Mouse (Mus musculus) monocyte, adult 5-6 weeks (primary cell): ENCODE measurements at regions not wholly inside any gene's neighbourhood (a gene's known extent, or its start where the extent isn't known, plus 50 kb on each side); places are given as distances from the start of the nearest gene placed in this dataset.
A peak's percentile ranks its signal among the peaks of the same experiment; 100 is the strongest.

Experiments used
- ATAC-seq: fragments of 153-309, 156-312 bp; replicated peaks from 2 replicates; pipeline ENCODE4 v1.8.0; 2017; ENCODE audit warnings: mild to moderate bottlenecking; ENCODE audit not compliant: low TSS enrichment, insufficient number of reproducible peaks, severe bottlenecking, poor library complexity, low FRiP score

- peak; percentile 85 for ATAC-seq
Measured at GRCm38 (mm10) chr10:25118674-25119670, 188.7 kb downstream of the Akap7 start.

GRCm38 (mm10) chr10:25114316-25114715 lies 187.0 kb upstream of the Arg1 start:
- ATAC-seq: no peak

GRCm38 (mm10) chr10:25112449-25113171 lies 185.3 kb upstream of the Arg1 start:
- ATAC-seq: no peak

GRCm38 (mm10) chr10:25111636-25112422 lies 184.5 kb upstream of the Arg1 start:
- no peak for ATAC-seq

- ATAC-seq: no peak
Measured at GRCm38 (mm10) chr10:25111181-25111580, 183.9 kb upstream of the Arg1 start.

- no peak for ATAC-seq
Measured at GRCm38 (mm10) chr10:25098070-25098469, 170.8 kb upstream of the Arg1 start.

- ATAC-seq: no peak
Measured at GRCm38 (mm10) chr10:25089705-25090386, 162.6 kb upstream of the Arg1 start.

GRCm38 (mm10) chr10:25086745-25087144 lies 159.5 kb upstream of the Arg1 start:
- no peak for ATAC-seq

- ATAC-seq: no peak
Measured at GRCm38 (mm10) chr10:25082930-25083329, 155.6 kb upstream of the Arg1 start.

GRCm38 (mm10) chr10:25072617-25073016 lies 145.3 kb upstream of the Arg1 start:
- ATAC-seq: no peak

- no peak for ATAC-seq
Measured at GRCm38 (mm10) chr10:25068301-25068700, 141.0 kb upstream of the Arg1 start.

- ATAC-seq: no peak
Measured at GRCm38 (mm10) chr10:25064701-25065362, 137.5 kb upstream of the Arg1 start.

- no peak for ATAC-seq
Measured at GRCm38 (mm10) chr10:25061402-25062055, 134.2 kb upstream of the Arg1 start.

GRCm38 (mm10) chr10:25058694-25059093 lies 131.4 kb upstream of the Arg1 start:
- no peak for ATAC-seq

GRCm38 (mm10) chr10:25051998-25052397 lies 124.7 kb upstream of the Arg1 start:
- no peak for ATAC-seq

GRCm38 (mm10) chr10:25051368-25051874 lies 124.1 kb upstream of the Arg1 start:
- ATAC-seq: no peak

GRCm38 (mm10) chr10:25041221-25041620 lies 113.9 kb upstream of the Arg1 start:
- ATAC-seq: no peak
